Mouse (Mus musculus): ENCODE data around the gene Vmn1r203. TPM values are rescaled to one million over a fixed set of nuclear protein-coding genes. Genes with fewer than 3 reads are reported as not detected.
"Not testable (repeated sequence)": the region's sequence is repeated elsewhere in the genome, so short reads cannot be mapped to it uniquely, and the experiment has no call there.

Vmn1r203 gene
- not detected in 2 replicates for polyA plus RNA-seq (2014; fragmentation: Nextera tagmentation; extraction: Ambion mirVana)

DNA sequence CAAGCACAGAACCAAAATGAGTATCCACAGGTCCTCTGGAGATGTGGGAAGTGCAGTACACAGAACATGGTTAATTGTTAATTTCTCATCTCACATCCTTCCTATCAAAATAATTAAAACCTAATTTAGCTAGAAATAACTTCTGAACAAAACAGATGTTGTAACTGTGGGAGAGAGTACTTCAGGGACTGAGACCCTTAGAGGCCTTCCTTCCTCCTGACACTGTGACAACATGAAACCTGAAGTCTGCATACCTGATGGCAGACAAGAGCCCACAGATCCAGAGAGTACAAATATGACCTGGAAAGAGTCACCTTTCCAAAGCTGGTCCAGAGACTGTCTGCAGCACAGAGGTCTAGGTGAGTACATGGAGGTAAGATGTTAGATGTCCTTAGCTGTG is at the start of gene Vmn1r203:
TSS of gene Vmn1r203 (plus strand) at position 301 of the 400 bp plus-strand sequence.
- H3K4me2 ChIP-seq (ENCODE audit: low read depth, low read length): no peak within 1 kb of the TSS
- H3K4me3 ChIP-seq (ENCODE audit: low read depth, low read length): no peak within 1 kb of the TSS
- no peak within 1 kb of the TSS for H3K27ac ChIP-seq (replicated peaks; ENCODE audit: low read depth, low read length)
- H3K27me3 ChIP-seq (replicated peaks; ENCODE audit: control insufficient read depth, insufficient read depth, low read length): no peaks in the 10 kb centered on the region
- no peaks in the 10 kb centered on the region for H3K36me3 ChIP-seq (ENCODE audit: control insufficient read depth, insufficient read depth, low read length)
- no peak within 1 kb of the TSS for H3K9ac ChIP-seq (ENCODE audit: low read depth, low read length)
- DNase-seq (ENCODE audit: low spot score) (no peak), ATAC-seq (ENCODE audit: low read depth) (no peak)
- H3K9me3 ChIP-seq (ENCODE audit: control insufficient read depth, low read length): no peaks in the 10 kb centered on the region
- no peaks in the 10 kb centered on the region for H3K4me1 ChIP-seq (ENCODE audit: control insufficient read depth, insufficient read depth, low read length)

DNA sequence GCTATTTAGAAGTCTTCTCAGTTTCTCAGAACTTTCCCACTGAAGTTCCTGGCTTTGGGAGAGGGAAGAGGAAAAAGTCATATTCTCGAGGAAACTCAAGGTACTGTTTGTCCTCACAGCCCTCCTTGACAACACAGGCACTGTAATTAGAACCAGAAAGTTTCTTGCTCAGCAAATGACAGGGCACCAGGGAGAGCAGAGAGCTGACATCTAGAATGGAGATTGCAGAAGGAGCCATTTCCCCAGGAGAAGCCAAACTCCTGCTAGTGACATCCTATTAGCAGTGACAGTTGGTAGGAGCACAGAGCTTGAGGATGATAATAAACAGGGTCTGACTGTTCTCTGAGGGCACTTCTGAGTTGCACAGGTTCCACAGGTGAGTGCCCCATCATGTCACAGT is 46.3 kb upstream of the Vmn1r203 start, which contains the start of gene Vmn1r201:
TSS of gene Vmn1r201 (plus strand) at position 301 of the 400 bp plus-strand sequence.
- Histone ChIP-seq H3K4me3 (ENCODE audit: low read depth, low read length) (no peak within 1 kb of the TSS), H3K9ac (ENCODE audit: low read depth, low read length) (no peak within 1 kb of the TSS), H3K36me3 (ENCODE audit: control insufficient read depth, insufficient read depth, low read length) (no peaks in the 10 kb centered on the region), H3K4me2 (ENCODE audit: low read depth, low read length) (no peak within 1 kb of the TSS), H3K9me3 (ENCODE audit: control insufficient read depth, low read length) (no peaks in the 10 kb centered on the region), H3K27me3 (replicated peaks; ENCODE audit: control insufficient read depth, insufficient read depth, low read length) (no peaks in the 10 kb centered on the region), H3K4me1 (ENCODE audit: control insufficient read depth, insufficient read depth, low read length) (no peaks in the 10 kb centered on the region), H3K27ac (replicated peaks; ENCODE audit: low read depth, low read length) (no peak within 1 kb of the TSS)
- DNase-seq (ENCODE audit: low spot score) (no peak), ATAC-seq (ENCODE audit: low read depth) (no peak)
- WGBS: 39% methylated on average over 1 of the region's 1 CpGs

DNA sequence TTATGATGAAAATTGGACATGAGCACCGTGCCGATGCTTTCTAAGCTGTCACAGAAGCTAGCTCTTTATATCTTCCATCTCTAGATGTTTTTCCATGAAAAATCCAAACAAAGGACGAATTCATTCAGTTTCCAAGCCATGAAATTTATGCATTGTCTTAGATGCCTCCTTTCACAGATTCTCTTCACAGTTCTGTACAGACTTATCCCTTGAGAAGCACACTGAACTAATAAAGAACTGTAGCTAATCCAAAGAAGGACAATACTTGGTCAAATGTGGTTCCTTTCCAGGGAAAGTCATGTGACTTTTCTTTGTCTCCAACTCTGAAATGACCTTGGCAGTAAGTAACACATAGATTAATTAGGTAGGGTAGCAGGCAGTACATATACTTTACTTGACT is 15.5 kb upstream of the Vmn1r203 start:
- H3K36me3 ChIP-seq (ENCODE audit: control insufficient read depth, insufficient read depth, low read length): no peaks in the 10 kb centered on the region
- 71% methylated on average over 3 of the region's 3 CpGs for WGBS
- H3K27me3 ChIP-seq (replicated peaks; ENCODE audit: control insufficient read depth, insufficient read depth, low read length): no peaks in the 10 kb centered on the region
- DNase-seq (ENCODE audit: low spot score): no peak
- ATAC-seq (ENCODE audit: low read depth): no peak
- no peak overlapping the region for H3K4me3 ChIP-seq (ENCODE audit: low read depth, low read length)
- H3K9me3 ChIP-seq (ENCODE audit: control insufficient read depth, low read length): no peaks in the 10 kb centered on the region
- H3K4me1 ChIP-seq (ENCODE audit: control insufficient read depth, insufficient read depth, low read length): no peaks in the 10 kb centered on the region
- no peak overlapping the region for H3K9ac ChIP-seq (ENCODE audit: low read depth, low read length)
- H3K27ac ChIP-seq (replicated peaks; ENCODE audit: low read depth, low read length): no peak overlapping the region
- no peak overlapping the region for H3K4me2 ChIP-seq (ENCODE audit: low read depth, low read length)

DNA sequence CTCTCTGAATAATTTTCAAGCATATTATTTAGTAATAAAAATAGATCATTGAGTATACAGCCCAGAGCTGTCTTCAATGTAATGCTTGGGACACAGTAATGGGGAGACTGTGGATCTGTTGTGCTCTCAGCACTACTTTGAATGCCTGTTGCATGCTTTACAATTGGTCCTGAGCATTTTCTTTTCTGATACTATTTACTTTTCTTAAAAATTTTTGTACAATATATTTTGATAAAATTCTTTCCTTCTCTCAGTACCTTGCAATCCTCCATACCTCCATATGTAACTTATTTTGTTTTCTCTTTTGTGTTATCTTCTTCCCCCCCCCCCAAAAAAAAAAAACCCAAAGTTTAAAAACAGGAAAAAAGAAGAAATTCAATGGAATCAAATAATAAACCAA is 12.6 kb upstream of the Vmn1r203 start, which contains the start of gene Vmn1r202:
TSS of gene Vmn1r202 (minus strand) at position 101 of the 400 bp plus-strand sequence.
- DNase-seq (ENCODE audit: low spot score) (no peak), ATAC-seq (ENCODE audit: low read depth) (no peak)
- H3K36me3 ChIP-seq (ENCODE audit: control insufficient read depth, insufficient read depth, low read length): no peaks in the 10 kb centered on the region
- no peak within 1 kb of the TSS for H3K4me3 ChIP-seq (ENCODE audit: low read depth, low read length)
- H3K9ac ChIP-seq (ENCODE audit: low read depth, low read length): no peak within 1 kb of the TSS
- no peak within 1 kb of the TSS for H3K27ac ChIP-seq (replicated peaks; ENCODE audit: low read depth, low read length)
- no peaks in the 10 kb centered on the region for H3K27me3 ChIP-seq (replicated peaks; ENCODE audit: control insufficient read depth, insufficient read depth, low read length)
- no peak within 1 kb of the TSS for H3K4me2 ChIP-seq (ENCODE audit: low read depth, low read length)
- H3K4me1 ChIP-seq (ENCODE audit: control insufficient read depth, insufficient read depth, low read length): no peaks in the 10 kb centered on the region
- no peaks in the 10 kb centered on the region for H3K9me3 ChIP-seq (ENCODE audit: control insufficient read depth, low read length)

DNA sequence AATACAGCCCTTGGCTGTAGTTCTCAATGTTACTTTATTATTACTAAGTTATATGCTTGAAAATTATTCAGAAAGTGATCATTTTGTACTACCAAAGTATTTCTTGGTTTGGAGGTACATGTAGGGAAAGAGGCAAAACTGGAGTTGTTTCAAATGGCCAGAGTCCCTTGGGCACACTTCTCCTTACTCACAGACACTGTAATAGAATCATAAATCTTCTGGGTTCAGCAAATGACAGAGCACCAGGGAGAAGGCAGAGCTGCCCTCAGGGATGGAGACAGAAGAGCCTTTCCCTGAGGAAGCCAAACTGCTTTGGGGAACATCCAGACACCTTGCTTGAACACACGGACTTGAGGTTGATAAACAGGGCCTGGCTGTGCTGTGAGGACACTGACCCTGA is 35.0 kb downstream of the Vmn1r203 start, which contains the start of gene Vmn1r204:
TSS of gene Vmn1r204 (plus strand) at position 301 of the 400 bp plus-strand sequence.
- not testable (repeated sequence) for ATAC-seq (ENCODE audit: low read depth); H3K27ac ChIP-seq (replicated peaks; ENCODE audit: low read depth, low read length); H3K4me2 ChIP-seq (ENCODE audit: low read depth, low read length); H3K9ac ChIP-seq (ENCODE audit: low read depth, low read length); DNase-seq (ENCODE audit: low spot score); H3K36me3 ChIP-seq (ENCODE audit: control insufficient read depth, insufficient read depth, low read length); H3K4me3 ChIP-seq (ENCODE audit: low read depth, low read length); H3K9me3 ChIP-seq (ENCODE audit: control insufficient read depth, low read length); H3K27me3 ChIP-seq (replicated peaks; ENCODE audit: control insufficient read depth, insufficient read depth, low read length); H3K4me1 ChIP-seq (ENCODE audit: control insufficient read depth, insufficient read depth, low read length)
- WGBS: 74% methylated on average over 1 of the region's 1 CpGs

DNA sequence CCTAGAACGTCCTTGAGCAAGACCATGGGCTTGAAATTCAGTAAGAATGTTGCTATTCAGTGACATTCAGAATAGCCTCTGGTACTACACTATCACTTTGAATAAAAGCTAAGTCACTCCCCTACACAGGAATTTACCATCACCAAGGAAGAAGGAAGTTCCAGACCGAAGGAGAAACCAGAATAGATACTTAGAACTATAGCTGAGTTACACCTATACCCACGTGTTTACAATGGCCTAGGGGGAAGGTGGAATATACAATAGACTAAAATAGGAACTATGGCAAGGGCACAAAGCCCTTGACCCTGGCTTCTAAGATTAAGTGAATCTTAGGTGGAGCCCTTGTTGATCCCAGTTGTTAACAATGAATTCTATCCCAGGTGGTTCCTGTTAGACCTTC is 57.0 kb downstream of the Vmn1r203 start:
- H3K36me3 ChIP-seq (ENCODE audit: control insufficient read depth, insufficient read depth, low read length); H3K9me3 ChIP-seq (ENCODE audit: control insufficient read depth, low read length); DNase-seq (ENCODE audit: low spot score); ATAC-seq (ENCODE audit: low read depth); H3K9ac ChIP-seq (ENCODE audit: low read depth, low read length); H3K27ac ChIP-seq (replicated peaks; ENCODE audit: low read depth, low read length); H3K27me3 ChIP-seq (replicated peaks; ENCODE audit: control insufficient read depth, insufficient read depth, low read length); H3K4me1 ChIP-seq (ENCODE audit: control insufficient read depth, insufficient read depth, low read length); H3K4me2 ChIP-seq (ENCODE audit: low read depth, low read length); H3K4me3 ChIP-seq (ENCODE audit: low read depth, low read length): not testable (repeated sequence)
- WGBS: 79% methylated on average over 3 of the region's 3 CpGs

Other genes starting within 250 kb of the Vmn1r203 start
- not detected in 2 replicates for gene Vmn1r195, start 247.6 kb upstream of the Vmn1r203 start, polyA plus RNA-seq (2014; fragmentation: Nextera tagmentation; extraction: Ambion mirVana)
- gene Vmn1r196, start 228.2 kb upstream of the Vmn1r203 start, polyA plus RNA-seq (2014; fragmentation: Nextera tagmentation; extraction: Ambion mirVana): not detected in 2 replicates
- 0.26 TPM in 1 of 2 replicates, not detected in the other for gene Vmn1r197, start 193.5 kb upstream of the Vmn1r203 start, polyA plus RNA-seq (2014; fragmentation: Nextera tagmentation; extraction: Ambion mirVana)
- not detected in 2 replicates for gene Vmn1r198, start 167.8 kb upstream of the Vmn1r203 start, polyA plus RNA-seq (2014; fragmentation: Nextera tagmentation; extraction: Ambion mirVana)
- not detected in 2 replicates for gene Vmn1r199, start 138.3 kb upstream of the Vmn1r203 start, polyA plus RNA-seq (2014; fragmentation: Nextera tagmentation; extraction: Ambion mirVana)
- 0.04 TPM in 1 of 2 replicates, not detected in the other for gene Vmn1r200, start 127.7 kb upstream of the Vmn1r203 start, polyA plus RNA-seq (2014; fragmentation: Nextera tagmentation; extraction: Ambion mirVana)
- gene Vmn1r201, start 46.2 kb upstream of the Vmn1r203 start, polyA plus RNA-seq (2014; fragmentation: Nextera tagmentation; extraction: Ambion mirVana): not detected in 2 replicates
- gene Vmn1r202, start 12.7 kb upstream of the Vmn1r203 start, polyA plus RNA-seq (2014; fragmentation: Nextera tagmentation; extraction: Ambion mirVana): not detected in 2 replicates
- not detected in 2 replicates for gene Vmn1r204, start 35.1 kb downstream of the Vmn1r203 start, polyA plus RNA-seq (2014; fragmentation: Nextera tagmentation; extraction: Ambion mirVana)
- gene Vmn1r205, start 74.9 kb downstream of the Vmn1r203 start, polyA plus RNA-seq (2014; fragmentation: Nextera tagmentation; extraction: Ambion mirVana): not detected in 2 replicates
- not detected in 2 replicates for gene Vmn1r206, start 106.1 kb downstream of the Vmn1r203 start, polyA plus RNA-seq (2014; fragmentation: Nextera tagmentation; extraction: Ambion mirVana)
- gene Vmn1r207-ps, start 211.5 kb downstream of the Vmn1r203 start, polyA plus RNA-seq (2014; fragmentation: Nextera tagmentation; extraction: Ambion mirVana): not detected in 2 replicates